Mouse (Mus musculus) liver, embryonic 13.5 days (tissue): Measurements from ENCODE around the gene Zfp709. TPM values are rescaled to one million over a fixed set of nuclear protein-coding genes. Genes with fewer than 3 reads are reported as not detected.
A peak's percentile ranks its signal among the peaks of the same experiment; 100 is the strongest.
"Not testable (repeated sequence)": the region's sequence is repeated elsewhere in the genome, so short reads cannot be mapped to it uniquely, and the experiment has no call there.

Experiments used
- ATAC-seq: fragments of 200-750 bp; cut with Nextera tagmentation; 2 replicates; pipeline ENCODE4 v1.8.0; 2017; ENCODE audit warnings: low read depth, mild to moderate bottlenecking, moderate number of reproducible peaks, moderate library complexity
- DNase-seq: peaks from one replicate; pipeline ENCODE4 v3.0.0; 2022
- H3K27ac ChIP-seq: fragments of 300-500 bp; sonication (generic); 2 replicates; pipeline ENCODE4 v1.5.1; 2015; ENCODE audit warnings: moderate library complexity, mild to moderate bottlenecking, inconsistent platforms
- H3K27me3 ChIP-seq: fragments of 300-500 bp; sonication (generic); 2 replicates; pipeline ENCODE4 v1.6.1; 2015; ENCODE audit warnings: mild to moderate bottlenecking, inconsistent platforms
- H3K36me3 ChIP-seq: fragments of 300-500 bp; sonication (generic); 2 replicates; pipeline ENCODE4 v1.6.1; 2015; ENCODE audit warnings: mild to moderate bottlenecking, inconsistent platforms
- H3K4me1 ChIP-seq: fragments of 300-500 bp; sonication (generic); replicated peaks from 2 replicates; pipeline ENCODE4 v1.6.1; 2015; ENCODE audit warnings: inconsistent platforms
- H3K4me2 ChIP-seq: fragments of 300-500 bp; sonication (generic); 2 replicates; pipeline ENCODE4 v1.6.1; 2015; ENCODE audit warnings: inconsistent platforms, mild to moderate bottlenecking, moderate library complexity
- H3K4me3 ChIP-seq: fragments of 300-500 bp; sonication (generic); replicated peaks from 2 replicates; pipeline ENCODE4 v1.5.1; 2015; ENCODE audit warnings: mild to moderate bottlenecking, inconsistent platforms
- H3K9ac ChIP-seq: fragments of 300-500 bp; sonication (generic); 2 replicates; pipeline ENCODE4 v1.6.1; 2015; ENCODE audit warnings: mild to moderate bottlenecking, inconsistent platforms
- H3K9me3 ChIP-seq: fragments of 300-500 bp; sonication (generic); replicated peaks from 2 replicates; pipeline ENCODE4 v1.6.1; 2016; ENCODE audit warnings: inconsistent platforms
- WGBS: fragments of 180-500 bp; shearing (Covaris S2); methylation state at CpG from one replicate; pipeline ENCODE4 v1.1.7; 2015; ENCODE audit not compliant: insufficient replicate concordance; 5-methylcytosine and 5-hydroxymethylcytosine counted together
- polyA plus RNA-seq: library from polyadenylated mRNA; unstranded; fragments of >200 nt; fragmentation: Nextera tagmentation; extraction: Ambion mirVana; gene quantifications from 2 replicates; pipeline ENCODE4 v1.2.1, GENCODE M21; 2015

Gene Zfp709
- polyA plus RNA-seq, 1 experiment from 2014 or later: 1.6 TPM

- not testable (repeated sequence) for H3K9me3 ChIP-seq, H3K36me3 ChIP-seq, H3K27ac ChIP-seq, H3K4me3 ChIP-seq, H3K9ac ChIP-seq, H3K4me1 ChIP-seq, H3K4me2 ChIP-seq, H3K27me3 ChIP-seq, DNase-seq, ATAC-seq
- WGBS: 44% methylated on average over 1 of the region's 1 CpGs
Observed at GRCm38 (mm10) chr8:71861551-71861950, 20.3 kb upstream of the Zfp709 start.

GRCm38 (mm10) chr8:71862038-71862437, 19.8 kb upstream of the Zfp709 start:
- H3K4me3 ChIP-seq, H3K36me3 ChIP-seq, ATAC-seq, H3K4me1 ChIP-seq, H3K9me3 ChIP-seq, H3K4me2 ChIP-seq, H3K27ac ChIP-seq, H3K9ac ChIP-seq, H3K27me3 ChIP-seq, DNase-seq: not testable (repeated sequence)

- H3K9ac ChIP-seq, H3K27ac ChIP-seq, H3K36me3 ChIP-seq, H3K4me2 ChIP-seq, ATAC-seq, H3K4me1 ChIP-seq, H3K4me3 ChIP-seq, H3K9me3 ChIP-seq, H3K27me3 ChIP-seq, DNase-seq: not testable (repeated sequence)
- WGBS: 41% methylated on average over 11 of the region's 11 CpGs
Observed at GRCm38 (mm10) chr8:71900666-71901065, 18.8 kb downstream of the Zfp709 start.

- H3K4me1 ChIP-seq, H3K9me3 ChIP-seq, H3K4me2 ChIP-seq, H3K9ac ChIP-seq, DNase-seq, H3K27me3 ChIP-seq, H3K36me3 ChIP-seq, H3K4me3 ChIP-seq, ATAC-seq, H3K27ac ChIP-seq: not testable (repeated sequence)
- 42% methylated on average over 1 of the region's 1 CpGs for WGBS
Observed at GRCm38 (mm10) chr8:71903084-71903483, 21.3 kb downstream of the Zfp709 start.

- no peak for DNase-seq
- no peak overlapping the region for H3K4me2 ChIP-seq
- H3K9me3 ChIP-seq: no peaks in the 10 kb centered on the region
- no peak overlapping the region for H3K27ac ChIP-seq
- H3K27me3 ChIP-seq: no peaks in the 10 kb centered on the region
- H3K4me3 ChIP-seq: no peak overlapping the region
- H3K9ac ChIP-seq: no peak overlapping the region
- no peak for ATAC-seq
- no peaks in the 10 kb centered on the region for H3K36me3 ChIP-seq
- peaks cover 4% of the 10 kb centered on the region; the same call in 1 of the 2 replicates for H3K4me1 ChIP-seq
- 75% methylated on average over 1 of the region's 1 CpGs for WGBS
Observed at GRCm38 (mm10) chr8:71906809-71907208, 25.0 kb downstream of the Zfp709 start.

- H3K27ac ChIP-seq: no peak overlapping the region
- H3K4me3 ChIP-seq: peak overlapping the region; percentile 73
- H3K27me3 ChIP-seq: no peaks in the 10 kb centered on the region
- ATAC-seq (no peak), DNase-seq (no peak)
- no peaks in the 10 kb centered on the region for H3K36me3 ChIP-seq
- H3K9me3 ChIP-seq: no peaks in the 10 kb centered on the region
- WGBS: 81% methylated on average over 5 of the region's 5 CpGs
- H3K4me2 ChIP-seq: peak overlapping the region; percentile 68
- H3K9ac ChIP-seq: no peak overlapping the region
- H3K4me1 ChIP-seq: peaks cover 4% of the 10 kb centered on the region; the same call in 1 of the 2 replicates
Observed at GRCm38 (mm10) chr8:71907798-71908257, 26.0 kb downstream of the Zfp709 start.

- no peaks in the 10 kb centered on the region for H3K9me3 ChIP-seq
- peak; percentile 71 for DNase-seq
- H3K4me3 ChIP-seq: peak within 1 kb of the TSS; percentile 73
- H3K36me3 ChIP-seq: no peaks in the 10 kb centered on the region
- peak within 1 kb of the TSS; percentile 80 for H3K9ac ChIP-seq
- WGBS: 7% methylated on average over 47 of the region's 47 CpGs
- H3K27me3 ChIP-seq: no peaks in the 10 kb centered on the region
- H3K4me1 ChIP-seq: peaks cover 4% of the 10 kb centered on the region; the same call in 1 of the 2 replicates
- peak; percentile 92 for ATAC-seq
- H3K27ac ChIP-seq: peak within 1 kb of the TSS; percentile 75
- peak within 1 kb of the TSS; percentile 68 for H3K4me2 ChIP-seq
Observed at GRCm38 (mm10) chr8:71908309-71909261, 26.8 kb downstream of the Zfp709 start, which contains the start of the genes Zfp882 and Zfp617. Zfp882 (plus strand) TSS chr8:71908608. Zfp617 (plus strand) TSS chr8:71908635.

- no peak for DNase-seq
- H3K27ac ChIP-seq: no peak overlapping the region
- H3K27me3 ChIP-seq: no peaks in the 10 kb centered on the region
- H3K4me2 ChIP-seq: no peak overlapping the region
- ATAC-seq: no peak
- WGBS: 66% methylated on average over 2 of the region's 2 CpGs
- H3K36me3 ChIP-seq: peaks cover 11% of the 10 kb centered on the region; the same call in 1 of the 2 replicates
- H3K4me3 ChIP-seq: no peak overlapping the region
- peaks cover 4% of the 10 kb centered on the region; the same call in 1 of the 2 replicates for H3K4me1 ChIP-seq
- no peaks in the 10 kb centered on the region for H3K9me3 ChIP-seq
- H3K9ac ChIP-seq: no peak overlapping the region
Observed at GRCm38 (mm10) chr8:71912286-71912685, 30.5 kb downstream of the Zfp709 start.

- ATAC-seq (peak; percentile 99), DNase-seq (peak; percentile 90)
- Histone ChIP-seq H3K4me1 (peaks cover 24% of the 10 kb centered on the region), H3K9ac (peak overlapping the region; percentile 93), H3K9me3 (no peaks in the 10 kb centered on the region), H3K4me3 (peak overlapping the region; percentile 87), H3K4me2 (peak overlapping the region; percentile 73), H3K36me3 (0 out of 2 replicates have a peak, but pooled peaks cover 7% of the 10 kb centered on the region), H3K27me3 (0 out of 2 replicates have a peak, but pooled peaks cover 3% of the 10 kb centered on the region), H3K27ac (peak overlapping the region; percentile 93)
- under 1% methylated on average over 57 of the region's 57 CpGs for WGBS
Observed at GRCm38 (mm10) chr8:71922567-71923401, 41.0 kb downstream of the Zfp709 start.

GRCm38 (mm10) chr8:71925791-71926190, 44.0 kb downstream of the Zfp709 start:
- Histone ChIP-seq H3K4me1 (peaks cover 29% of the 10 kb centered on the region), H3K27ac (no peak overlapping the region), H3K36me3 (peaks cover 33% of the 10 kb centered on the region), H3K4me3 (no peak overlapping the region), H3K9me3 (no peaks in the 10 kb centered on the region), H3K4me2 (no peak overlapping the region), H3K9ac (no peak overlapping the region), H3K27me3 (0 out of 2 replicates have a peak, but pooled peaks cover 3% of the 10 kb centered on the region)
- DNase-seq: no peak
- 91% methylated on average over 5 of the region's 5 CpGs for WGBS
- no peak for ATAC-seq

GRCm38 (mm10) chr8:71926551-71926950, 44.7 kb downstream of the Zfp709 start:
- WGBS: 95% methylated on average over 3 of the region's 3 CpGs
- ATAC-seq: no peak

More at GRCm38 (mm10) chr8:71926551-71926950, 44.7 kb downstream of the Zfp709 start:
- no peaks in the 10 kb centered on the region for H3K27me3 ChIP-seq
- no peak overlapping the region for H3K4me2 ChIP-seq
- peaks cover 29% of the 10 kb centered on the region for H3K4me1 ChIP-seq
- H3K9ac ChIP-seq: no peak overlapping the region
- no peaks in the 10 kb centered on the region for H3K9me3 ChIP-seq
- DNase-seq: no peak
- H3K36me3 ChIP-seq: peaks cover 41% of the 10 kb centered on the region
- no peak overlapping the region for H3K27ac ChIP-seq
- H3K4me3 ChIP-seq: no peak overlapping the region
